Mouse (Mus musculus) mouse trophoblast stem cell (cell line): Measurements from ENCODE around the gene Tbx4.

ENCODE experiments used
- in situ Hi-C, 2 experiments: fragments of 300-500 bp; cut with MseI, MboI; formaldehyde crosslinking; loops; 2 replicates in 1 of 2; 3 replicates in 1 of 2; pipeline ENCODE4 v1.15.1; 2025

Tbx4 gene

GRCm38 (mm10) chr11:85885665-85886428, at the start of gene Tbx4:
Tbx4 (plus strand) TSS chr11:85886422.
- in situ Hi-C loops = no loop called here

GRCm38 (mm10) chr11:85836523-85837290, 49.5 kb upstream of the Tbx4 start:
- in situ Hi-C loops = no loop called here

GRCm38 (mm10) chr11:85837291-85837647, 49.0 kb upstream of the Tbx4 start:
- in situ Hi-C loops = no loop called here

- in situ Hi-C loops = no loop called here
Observed at GRCm38 (mm10) chr11:85837648-85838423, 48.4 kb upstream of the Tbx4 start.

GRCm38 (mm10) chr11:85838424-85839257, 47.6 kb upstream of the Tbx4 start:
- in situ Hi-C loops = no loop called here

- in situ Hi-C loops = no loop called here
Observed at GRCm38 (mm10) chr11:85839258-85840030, 46.8 kb upstream of the Tbx4 start.

- in situ Hi-C loops = no loop called here
Observed at GRCm38 (mm10) chr11:85840031-85840802, 46.0 kb upstream of the Tbx4 start.

GRCm38 (mm10) chr11:85840803-85841145, 45.4 kb upstream of the Tbx4 start:
- in situ Hi-C loops = no loop called here

GRCm38 (mm10) chr11:85841211-85841681, 45.0 kb upstream of the Tbx4 start:
- in situ Hi-C loops = no loop called here

- in situ Hi-C loops = no loop called here
Observed at GRCm38 (mm10) chr11:85841980-85842379, 44.2 kb upstream of the Tbx4 start.

GRCm38 (mm10) chr11:85842596-85843346, 43.5 kb upstream of the Tbx4 start:
- in situ Hi-C loops = no loop called here

- in situ Hi-C loops = no loop called here
Observed at GRCm38 (mm10) chr11:85843347-85843692, 42.9 kb upstream of the Tbx4 start.

GRCm38 (mm10) chr11:85844144-85844965, 41.9 kb upstream of the Tbx4 start:
- in situ Hi-C loops = no loop called here

GRCm38 (mm10) chr11:85844971-85845370, 41.3 kb upstream of the Tbx4 start:
- in situ Hi-C loops = no loop called here

GRCm38 (mm10) chr11:85845921-85846320, 40.3 kb upstream of the Tbx4 start:
- in situ Hi-C loops = no loop called here

- in situ Hi-C loops = no loop called here
Observed at GRCm38 (mm10) chr11:85846509-85846908, 39.7 kb upstream of the Tbx4 start.

GRCm38 (mm10) chr11:85849037-85849436, 37.2 kb upstream of the Tbx4 start:
- in situ Hi-C loops = no loop called here

- in situ Hi-C loops = loop anchor here (5.0 to 10.0 kb wide), 2 partner anchors 122 to 215 kb away; no protein-coding TSS in a partner anchor
Observed at GRCm38 (mm10) chr11:85850233-85850632, 36.0 kb upstream of the Tbx4 start, which contains the start of gene Gm11444. Gm11444 (minus strand) TSS chr11:85850333.
